ENCODE assay signal across 38 mouse cellular contexts in the genomic region with DNA sequence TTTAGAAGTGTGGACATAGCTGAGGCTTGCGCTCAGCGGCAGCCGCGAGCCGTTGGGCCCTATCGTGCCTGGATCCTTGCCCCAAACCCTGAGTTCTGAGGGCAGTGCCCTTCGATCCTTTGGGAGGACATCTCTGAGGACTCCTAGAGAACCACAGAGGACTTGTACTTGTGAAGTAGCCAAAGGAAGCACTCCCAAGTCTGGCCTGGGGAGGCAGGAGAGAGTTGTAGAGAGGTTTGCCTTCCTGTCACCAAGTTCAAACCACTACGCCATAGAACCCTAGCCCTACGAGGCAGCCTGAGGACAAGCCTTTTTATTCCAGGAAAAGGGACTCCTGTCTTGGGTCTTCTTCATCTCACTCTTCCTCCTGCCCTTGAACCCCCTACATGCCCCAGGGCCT. TPM values are rescaled to one million over a fixed set of nuclear protein-coding genes. Genes with fewer than 3 reads are reported as not detected.
DNase-seq lines count a peak whose midpoint lies in the region; ATAC-seq and TF ChIP-seq lines count a peak whose summit lies in the region.
"Had no signal": no experiment of that assay in that cellular context is flagged by ENCODE, and none has a peak within 500 bp of the region (broad histone marks: within the 10 kb centered on the region; RNA-seq: fewer than 3 reads in every experiment).

No protein-coding gene starts in this region.

- H3K9ac ChIP-seq in liver, postnatal 0 days (replicated peaks) = no peak overlapping the region
- no peak overlapping the region for H3K9ac ChIP-seq in liver, embryonic 12.5 days
- H3K9ac ChIP-seq: embryonic facial prominence, embryonic 13.5 days; forebrain, embryonic 15.5 days; hindbrain, embryonic 12.5 days; limb, embryonic 12.5 days; midbrain, embryonic 15.5 days had no signal

- no peak overlapping the region for H3K4me3 ChIP-seq in liver, postnatal 0 days (ENCODE audit: low read depth, low read length)
- no peak overlapping the region for H3K4me3 ChIP-seq in liver, embryonic 12.5 days
- H3K4me3 ChIP-seq in small intestine, adult 2 months (ENCODE audit: low read depth, low read length) = no peak overlapping the region
- no peak overlapping the region for H3K4me3 ChIP-seq in heart, embryonic 10.5 days
- H3K4me3 ChIP-seq: embryonic facial prominence, embryonic 13.5 days; forebrain, embryonic 10.5 days; forebrain, embryonic 15.5 days; gastrocnemius, adult 2 months; hindbrain, embryonic 12.5 days; limb, embryonic 12.5 days; megakaryocyte, embryonic 14.5 days; midbrain, embryonic 15.5 days had no signal

- H3K27ac ChIP-seq in liver, postnatal 0 days (ENCODE audit: low read depth) = no peak overlapping the region
- H3K27ac ChIP-seq in liver, embryonic 12.5 days = no peak overlapping the region
- H3K27ac ChIP-seq in small intestine, adult 2 months (ENCODE audit: insufficient read depth, low read depth, low read length) = no peak overlapping the region
- no peak overlapping the region for H3K27ac ChIP-seq in heart, embryonic 10.5 days
- H3K27ac ChIP-seq: embryonic facial prominence, embryonic 13.5 days; forebrain, embryonic 10.5 days; forebrain, embryonic 15.5 days; gastrocnemius, adult 2 months; hindbrain, embryonic 12.5 days; kidney, postnatal 0 days; limb, embryonic 12.5 days; midbrain, embryonic 15.5 days had no signal

- no peak for TF ChIP-seq EP300 in liver, postnatal 0 days (IDR thresholded peaks at IDR 0.05; ENCODE audit: low read depth)

- H3K36me3 ChIP-seq in liver, postnatal 0 days (replicated peaks; ENCODE audit: insufficient read depth, low read length) = no peaks in the 10 kb centered on the region
- no peaks in the 10 kb centered on the region for H3K36me3 ChIP-seq in liver, embryonic 12.5 days
- H3K36me3 ChIP-seq in small intestine, adult 2 months (ENCODE audit: control insufficient read depth, insufficient read depth, low read length) = peaks cover 15% of the 10 kb centered on the region
- peaks cover 37% of the 10 kb centered on the region for H3K36me3 ChIP-seq in heart, embryonic 10.5 days
- H3K36me3 ChIP-seq: embryonic facial prominence, embryonic 13.5 days; forebrain, embryonic 10.5 days; forebrain, embryonic 15.5 days; hindbrain, embryonic 12.5 days; limb, embryonic 12.5 days; midbrain, embryonic 15.5 days had no signal

- H3K27me3 ChIP-seq in liver, postnatal 0 days (ENCODE audit: insufficient read depth, low read length) = no peaks in the 10 kb centered on the region
- peaks cover 32% of the 10 kb centered on the region for H3K27me3 ChIP-seq in liver, embryonic 12.5 days (replicated peaks)
- H3K27me3 ChIP-seq in small intestine, adult 2 months (ENCODE audit: control insufficient read depth, insufficient read depth, low read length) = no peaks in the 10 kb centered on the region
- peaks cover 17% of the 10 kb centered on the region; the same call in 1 of the 2 replicates for H3K27me3 ChIP-seq in heart, embryonic 10.5 days (ENCODE audit: insufficient read depth, poor library complexity, severe bottlenecking)
- H3K27me3 ChIP-seq: embryonic facial prominence, embryonic 13.5 days; forebrain, embryonic 15.5 days; midbrain, embryonic 15.5 days had no signal

- TF ChIP-seq CTCF in liver, postnatal 0 days (IDR thresholded peaks at IDR 0.05; ENCODE audit: low read depth) = 0 out of 2 replicates have a peak, but pooled peaks have one; percentile 16
- TF ChIP-seq CTCF in small intestine, adult 2 months (IDR thresholded peaks at IDR 0.05; ENCODE audit: extremely low read depth, insufficient read length, insufficient replicate concordance, low read depth, low read length) = 0 out of 2 replicates have a peak, but pooled peaks have one; percentile 15

- intact Hi-C loops in left cerebral cortex, postnatal 36 days (cut with DNase I) = no loop called here

- H3K4me2 ChIP-seq in liver, postnatal 0 days (ENCODE audit: low read depth, low read length) = no peak overlapping the region
- no peak overlapping the region for H3K4me2 ChIP-seq in liver, embryonic 12.5 days
- H3K4me2 ChIP-seq: embryonic facial prominence, embryonic 13.5 days; forebrain, embryonic 15.5 days; hindbrain, embryonic 12.5 days; limb, embryonic 12.5 days; midbrain, embryonic 15.5 days had no signal

- H3K9me3 ChIP-seq in liver, postnatal 0 days (ENCODE audit: low read length) = no peaks in the 10 kb centered on the region
- no peaks in the 10 kb centered on the region for H3K9me3 ChIP-seq in liver, embryonic 12.5 days (replicated peaks)
- no peaks in the 10 kb centered on the region for H3K9me3 ChIP-seq in heart, embryonic 10.5 days
- H3K9me3 ChIP-seq: embryonic facial prominence, embryonic 13.5 days; forebrain, embryonic 10.5 days; forebrain, embryonic 15.5 days; hindbrain, embryonic 12.5 days; limb, embryonic 12.5 days; megakaryocyte, embryonic 14.5 days; midbrain, embryonic 15.5 days had no signal

- ATAC-seq in CD4-positive, CD25-positive, alpha-beta regulatory T cell, adult 4 months = no peak
- no peak for ATAC-seq in liver, postnatal 0 days
- ATAC-seq in liver, embryonic 12.5 days = no peak
- ATAC-seq: forebrain, embryonic 15.5 days; midbrain, embryonic 15.5 days had no signal

- DNase-seq in CD4-positive, CD25-positive, alpha-beta regulatory T cell, adult 2 months (ENCODE audit: low read depth, low spot score) = peak; percentile 34
- no peak for DNase-seq in liver, postnatal 0 days
- DNase-seq in ZHBTc4 (ENCODE audit: low read depth, low spot score) = peak; percentile 63
- no peak for DNase-seq in heart, embryonic 10.5 days (ENCODE audit: low spot score)
- DNase-seq in left cerebral cortex, postnatal 36 days (ENCODE audit: low spot score in 2 of 2) = no peak
- DNase-seq: adrenal gland, postnatal 10 days; cerebellum, adult 8-10 months; cerebellum, postnatal 36 days; gastrocnemius, adult 2 months; heart, postnatal 14 days; kidney, adult 18-20 months; kidney, postnatal 4 days; lung, postnatal 36 days had no signal

- H3K4me1 ChIP-seq in liver, postnatal 0 days (ENCODE audit: insufficient read depth) = peaks cover 6% of the 10 kb centered on the region; the same call in 1 of the 2 replicates
- H3K4me1 ChIP-seq in liver, embryonic 12.5 days = peaks cover 12% of the 10 kb centered on the region
- H3K4me1 ChIP-seq in small intestine, adult 2 months (ENCODE audit: control insufficient read depth, insufficient read depth, insufficient read length, low read length) = no peaks in the 10 kb centered on the region; the same call in 1 of the 2 replicates
- peaks cover 16% of the 10 kb centered on the region for H3K4me1 ChIP-seq in heart, embryonic 10.5 days

- TF ChIP-seq POLR2A in small intestine, adult 2 months (IDR thresholded peaks at IDR 0.05; ENCODE audit: low read depth, low read length) = no peak

- 85% methylated on average over 9 of the region's 9 CpGs for WGBS in liver, postnatal 0 days (ENCODE audit: insufficient replicate concordance)
- 72% methylated on average over 9 of the region's 9 CpGs for WGBS in liver, embryonic 12.5 days (ENCODE audit: insufficient replicate concordance)
- WGBS in small intestine, adult 2 months = 90% methylated on average over 9 of the region's 9 CpGs
- WGBS in heart, embryonic 10.5 days = 86% methylated on average over 9 of the region's 9 CpGs

RNA-seq across cellular contexts. Expression of gene Mink1, which starts 5.1 kb away (rescaled TPM):
- 1 to 10 TPM; 5.6 to 8.4 TPM for polyA plus RNA-seq in CD4-positive, CD25-positive, alpha-beta regulatory T cell, adult 4 months (2017; shearing (Covaris generic))
- 3.7 and 3.9 TPM in 2 replicates for polyA plus RNA-seq in liver, postnatal 0 days (2015; fragmentation: Nextera tagmentation; extraction: Ambion mirVana)
- polyA plus RNA-seq in liver, embryonic 12.5 days (2016; fragmentation: Nextera tagmentation; extraction: Ambion mirVana) = 8.3 and 8.7 TPM in 2 replicates
- 43.6 and 82.0 TPM in 2 replicates for polyA plus RNA-seq in small intestine, adult 2 months (2012; rRNA removed)
- polyA plus RNA-seq in heart, embryonic 10.5 days (2016; fragmentation: Nextera tagmentation; extraction: Ambion mirVana) = 12.6 and 14.9 TPM in 2 replicates
- total RNA-seq in left cerebral cortex, postnatal 36 days (2021) = 100 to 1,000 TPM; 380 to 465 TPM

RNA-seq across cellular contexts. Expression of gene Pld2, which starts 17.7 kb away (rescaled TPM):
- polyA plus RNA-seq in CD4-positive, CD25-positive, alpha-beta regulatory T cell, adult 4 months (2017; shearing (Covaris generic)) = 1 to 10 TPM; 2.7 to 3.9 TPM
- 1.6 and 1.8 TPM in 2 replicates for polyA plus RNA-seq in liver, postnatal 0 days (2015; fragmentation: Nextera tagmentation; extraction: Ambion mirVana)
- polyA plus RNA-seq in liver, embryonic 12.5 days (2016; fragmentation: Nextera tagmentation; extraction: Ambion mirVana) = 2.0 and 2.6 TPM in 2 replicates
- 11.0 and 24.9 TPM in 2 replicates for polyA plus RNA-seq in small intestine, adult 2 months (2012; rRNA removed)
- 9.4 TPM in 2 replicates for polyA plus RNA-seq in heart, embryonic 10.5 days (2016; fragmentation: Nextera tagmentation; extraction: Ambion mirVana)
- 10 to 100 TPM; 14.5 to 20.7 TPM for total RNA-seq in left cerebral cortex, postnatal 36 days (2021)

RNA-seq across cellular contexts. Expression of gene Gm40193, which starts 24.8 kb away (rescaled TPM):
- not detected for polyA plus RNA-seq in CD4-positive, CD25-positive, alpha-beta regulatory T cell, adult 4 months (2017; shearing (Covaris generic))
- not detected in 2 replicates for polyA plus RNA-seq in liver, postnatal 0 days (2015; fragmentation: Nextera tagmentation; extraction: Ambion mirVana)
- not detected in 2 replicates for polyA plus RNA-seq in liver, embryonic 12.5 days (2016; fragmentation: Nextera tagmentation; extraction: Ambion mirVana)
- not detected in 2 replicates for polyA plus RNA-seq in small intestine, adult 2 months (2012; rRNA removed)
- not detected in 2 replicates for polyA plus RNA-seq in heart, embryonic 10.5 days (2016; fragmentation: Nextera tagmentation; extraction: Ambion mirVana)
- not detected for total RNA-seq in left cerebral cortex, postnatal 36 days (2021)
- total RNA-seq: adrenal gland, postnatal 10 days; ES-E14; gastrocnemius, adult 2 months; heart, adult 8-10 months; heart, postnatal 14 days; left cerebral cortex, postnatal 10 days; liver, adult 2 months; neutrophil, adult 5-6 weeks had no signal
- polyA plus RNA-seq: C2C12; embryonic facial prominence, embryonic 13.5 days; forebrain, embryonic 10.5 days; forebrain, embryonic 15.5 days; frontal cortex, adult 2 months; gonadal fat pad, adult 2 months; heart, embryonic 14.5 days; hindbrain, embryonic 12.5 days; kidney, postnatal 0 days; limb, embryonic 12.5 days; liver, adult 2 months; liver, embryonic 16.5 days; lung, embryonic 16.5 days; midbrain, embryonic 15.5 days; neural tube, embryonic 11.5 days; spleen, adult 2 months; testis, adult 2 months had no signal

RNA-seq across cellular contexts. Expression of gene Psmb6, which starts 32.4 kb away (rescaled TPM):
- 100 to 1,000 TPM; 378 to 439 TPM for polyA plus RNA-seq in CD4-positive, CD25-positive, alpha-beta regulatory T cell, adult 4 months (2017; shearing (Covaris generic))
- polyA plus RNA-seq in liver, postnatal 0 days (2015; fragmentation: Nextera tagmentation; extraction: Ambion mirVana) = 317 and 325 TPM in 2 replicates
- 415 and 437 TPM in 2 replicates for polyA plus RNA-seq in liver, embryonic 12.5 days (2016; fragmentation: Nextera tagmentation; extraction: Ambion mirVana)
- 146 and 264 TPM in 2 replicates for polyA plus RNA-seq in small intestine, adult 2 months (2012; rRNA removed)
- polyA plus RNA-seq in heart, embryonic 10.5 days (2016; fragmentation: Nextera tagmentation; extraction: Ambion mirVana) = 825 and 969 TPM in 2 replicates
- total RNA-seq in left cerebral cortex, postnatal 36 days (2021) = 100 to 1,000 TPM; 164 to 187 TPM

RNA-seq across cellular contexts. Expression of gene Gltpd2, which starts 38.5 kb away (rescaled TPM):
- polyA plus RNA-seq in CD4-positive, CD25-positive, alpha-beta regulatory T cell, adult 4 months (2017; shearing (Covaris generic)) = not detected
- 28.0 and 30.8 TPM in 2 replicates for polyA plus RNA-seq in liver, postnatal 0 days (2015; fragmentation: Nextera tagmentation; extraction: Ambion mirVana)
- 15.3 and 17.5 TPM in 2 replicates for polyA plus RNA-seq in liver, embryonic 12.5 days (2016; fragmentation: Nextera tagmentation; extraction: Ambion mirVana)
- 4.3 and 8.4 TPM in 2 replicates for polyA plus RNA-seq in small intestine, adult 2 months (2012; rRNA removed)
- 0.25 and 4.3 TPM in 2 replicates for polyA plus RNA-seq in heart, embryonic 10.5 days (2016; fragmentation: Nextera tagmentation; extraction: Ambion mirVana)
- total RNA-seq in left cerebral cortex, postnatal 36 days (2021) = not detected
- total RNA-seq: gastrocnemius, adult 2 months; heart, adult 8-10 months; heart, postnatal 14 days; left cerebral cortex, postnatal 10 days; neutrophil, adult 5-6 weeks had no signal
- polyA plus RNA-seq: C2C12; embryonic facial prominence, embryonic 13.5 days; frontal cortex, adult 2 months; gonadal fat pad, adult 2 months; neural tube, embryonic 11.5 days; testis, adult 2 months had no signal

Comparison
In these comparisons a context has a peak if more than half of its experiments do, and no peak if none do; other contexts are left out.
1. DNase-seq: peak in CD4-positive, CD25-positive, alpha-beta regulatory T cell, adult 2 months (single experiment) and ZHBTc4 (single experiment); none in liver, postnatal 0 days (single experiment), heart, embryonic 10.5 days (single experiment) and left cerebral cortex, postnatal 36 days (0 of 2).